Mouse (Mus musculus) liver, embryonic 16.5 days (tissue): ENCODE measurements around the gene Olfr666. TPM values are rescaled to one million over a fixed set of nuclear protein-coding genes. Genes with fewer than 3 reads are reported as not detected.
"Not testable (repeated sequence)": the region's sequence is repeated elsewhere in the genome, so short reads cannot be mapped to it uniquely, and the experiment has no call there.

Experiments
- ATAC-seq: fragments of 200-750 bp; cut with Nextera tagmentation; 2 replicates; pipeline ENCODE4 v1.8.0; 2017; ENCODE audit warnings: low read depth, mild to moderate bottlenecking, moderate number of reproducible peaks, moderate library complexity
- H3K27ac ChIP-seq: fragments of 300-500 bp; sonication (generic); 2 replicates; pipeline ENCODE4 v1.5.1; 2014; ENCODE audit warnings: mild to moderate bottlenecking, low read length
- H3K27me3 ChIP-seq: fragments of 300-500 bp; sonication (generic); 2 replicates; pipeline ENCODE4 v1.6.1; 2014; ENCODE audit warnings: low read depth, low read length, mixed read lengths; ENCODE audit not compliant: control insufficient read depth, insufficient read depth
- H3K36me3 ChIP-seq: fragments of 300-500 bp; sonication (generic); 2 replicates; pipeline ENCODE4 v1.6.1; 2014; ENCODE audit warnings: mild to moderate bottlenecking; ENCODE audit not compliant: control insufficient read depth, insufficient read depth
- H3K4me1 ChIP-seq: fragments of 300-500 bp; sonication (generic); 2 replicates; pipeline ENCODE4 v1.6.1; 2014; ENCODE audit warnings: low read depth, low read length, mixed read lengths; ENCODE audit not compliant: control insufficient read depth
- H3K4me2 ChIP-seq: fragments of 300-500 bp; sonication (generic); 2 replicates; pipeline ENCODE4 v1.6.1; 2014; ENCODE audit warnings: low read depth, low read length, mixed read lengths
- H3K4me3 ChIP-seq: fragments of 300-500 bp; sonication (generic); 2 replicates; pipeline ENCODE4 v1.5.1; 2014; ENCODE audit warnings: low read depth, mild to moderate bottlenecking, low read length
- H3K9ac ChIP-seq: fragments of 300-500 bp; sonication (generic); 2 replicates; pipeline ENCODE4 v1.6.1; 2014; ENCODE audit warnings: low read depth, low read length
- H3K9me3 ChIP-seq: fragments of 300-500 bp; sonication (generic); replicated peaks from 2 replicates; pipeline ENCODE4 v1.6.1; 2016; ENCODE audit warnings: low read length; ENCODE audit not compliant: control insufficient read depth
- WGBS: fragments of 180-500 bp; shearing (Covaris S2); extraction: QIAGEN DNeasy Blood & Tissue Kit; methylation state at CpG from one replicate; pipeline ENCODE4 v1.1.7; 2014; ENCODE audit not compliant: insufficient replicate concordance; 5-methylcytosine and 5-hydroxymethylcytosine counted together
- polyA plus RNA-seq: library from polyadenylated mRNA; unstranded; fragments of >200 nt; fragmentation: Nextera tagmentation; extraction: Ambion mirVana; gene quantifications from 2 replicates; pipeline ENCODE4 v1.2.1, GENCODE M21; 2015

Gene Olfr666
- polyA plus RNA-seq, 1 experiment from 2014 or later: not detected

DNA sequence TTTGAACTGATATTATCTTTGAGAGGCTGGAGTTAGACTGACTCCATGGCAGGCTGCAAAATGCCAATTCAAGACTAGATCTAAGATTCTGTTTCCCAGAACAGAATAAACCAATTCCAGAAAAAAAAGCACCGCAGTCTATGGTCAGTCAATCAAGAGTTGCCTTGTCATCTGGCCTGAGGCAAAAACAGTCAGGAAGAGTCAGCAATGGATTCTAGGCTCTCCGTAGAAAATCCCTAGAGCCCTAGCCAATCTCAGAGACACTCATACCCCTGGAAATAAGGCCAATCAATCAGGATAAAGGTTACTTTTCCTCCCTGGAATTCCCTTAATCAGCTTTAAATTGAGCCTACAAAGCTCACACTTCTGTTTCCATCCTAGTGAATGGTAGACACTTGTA is 44.2 kb downstream of the Olfr666 start:
- not testable (repeated sequence) for H3K9me3 ChIP-seq, ATAC-seq, H3K4me3 ChIP-seq, H3K36me3 ChIP-seq, H3K27ac ChIP-seq, H3K4me2 ChIP-seq, H3K4me1 ChIP-seq, H3K9ac ChIP-seq, H3K27me3 ChIP-seq
- 67% methylated on average over 2 of the region's 2 CpGs for WGBS

- Histone ChIP-seq H3K27ac (no peak overlapping the region), H3K4me1 (no peaks in the 10 kb centered on the region), H3K9me3 (no peaks in the 10 kb centered on the region), H3K27me3 (no peaks in the 10 kb centered on the region), H3K4me2 (no peak overlapping the region), H3K4me3 (no peak overlapping the region), H3K36me3 (no peaks in the 10 kb centered on the region), H3K9ac (no peak overlapping the region)
- no peak for ATAC-seq
- WGBS: 42% methylated on average over 1 of the region's 1 CpGs
Observed at GRCm38 (mm10) chr7:104843731-104844287, 51.9 kb downstream of the Olfr666 start.

GRCm38 (mm10) chr7:104842503-104842902 is 53.2 kb downstream of the Olfr666 start, which contains the start of gene Usp17lb:
Gene Usp17lb, minus strand, starts transcription at chr7:104842603.
- WGBS: 33% methylated on average over 1 of the region's 1 CpGs

More at GRCm38 (mm10) chr7:104842503-104842902, 53.2 kb downstream of the Olfr666 start, which contains the start of gene Usp17lb:
- no peak for ATAC-seq
- H3K4me2 ChIP-seq: no peak within 1 kb of the TSS
- no peaks in the 10 kb centered on the region for H3K27me3 ChIP-seq
- no peak within 1 kb of the TSS for H3K9ac ChIP-seq
- no peaks in the 10 kb centered on the region for H3K4me1 ChIP-seq
- no peak within 1 kb of the TSS for H3K27ac ChIP-seq
- H3K4me3 ChIP-seq: no peak within 1 kb of the TSS
- H3K36me3 ChIP-seq: no peaks in the 10 kb centered on the region
- H3K9me3 ChIP-seq: no peaks in the 10 kb centered on the region

Other genes with a start within 250 kb of the Olfr666 start
- gene Olfr658, start 248.6 kb downstream of the Olfr666 start, polyA plus RNA-seq: not detected in 2 replicates
- not detected in 2 replicates for gene Olfr659, start 229.2 kb downstream of the Olfr666 start, polyA plus RNA-seq
- gene Olfr661, start 209.5 kb downstream of the Olfr666 start, polyA plus RNA-seq: not detected in 2 replicates
- not detected in 2 replicates for gene Usp17le, start 118.5 kb downstream of the Olfr666 start, polyA plus RNA-seq
- gene Usp17lb, start 53.3 kb downstream of the Olfr666 start, polyA plus RNA-seq: not detected in 2 replicates
- gene Usp17la, start 38.9 kb downstream of the Olfr666 start, polyA plus RNA-seq: not detected in 2 replicates
- gene Olfr665, start 17.9 kb downstream of the Olfr666 start, polyA plus RNA-seq: not detected in 2 replicates
- gene Olfr667, start 25.5 kb upstream of the Olfr666 start, polyA plus RNA-seq: not detected in 2 replicates
- gene Olfr668, start 32.1 kb upstream of the Olfr666 start, polyA plus RNA-seq: not detected in 2 replicates
- gene Olfr669, start 38.3 kb upstream of the Olfr666 start, polyA plus RNA-seq: not detected in 2 replicates
- gene Olfr670, start 66.7 kb upstream of the Olfr666 start, polyA plus RNA-seq: not detected in 2 replicates
- not detected in 2 replicates for gene Olfr671, start 83.2 kb upstream of the Olfr666 start, polyA plus RNA-seq
- gene Olfr672, start 106.1 kb upstream of the Olfr666 start, polyA plus RNA-seq: not detected in 2 replicates
- not detected in 2 replicates for gene Olfr675, start 132.5 kb upstream of the Olfr666 start, polyA plus RNA-seq
- not detected in 2 replicates for gene Olfr676, start 136.7 kb upstream of the Olfr666 start, polyA plus RNA-seq
- not detected in 2 replicates for gene Olfr677, start 155.4 kb upstream of the Olfr666 start, polyA plus RNA-seq
- gene Olfr678, start 168.5 kb upstream of the Olfr666 start, polyA plus RNA-seq: not detected in 2 replicates
- gene Olfr679, start 185.3 kb upstream of the Olfr666 start, polyA plus RNA-seq: not detected in 2 replicates
- not detected in 2 replicates for gene Olfr680-ps1, start 196.9 kb upstream of the Olfr666 start, polyA plus RNA-seq
- gene Olfr681, start 220.9 kb upstream of the Olfr666 start, polyA plus RNA-seq: not detected in 2 replicates